Mouse (Mus musculus): ENCODE results near the gene Traf3ip1.
"Not testable (repeated sequence)": the region's sequence is repeated elsewhere in the genome, so short reads cannot be mapped to it uniquely, and the experiment has no call there.

Gene Traf3ip1

GRCm38 (mm10) chr1:91466186-91466585, 28.3 kb upstream of the Traf3ip1 start:
- no peak for DNase-seq

- no peak for DNase-seq
Observed at GRCm38 (mm10) chr1:91469888-91470419, 24.5 kb upstream of the Traf3ip1 start.

DNA sequence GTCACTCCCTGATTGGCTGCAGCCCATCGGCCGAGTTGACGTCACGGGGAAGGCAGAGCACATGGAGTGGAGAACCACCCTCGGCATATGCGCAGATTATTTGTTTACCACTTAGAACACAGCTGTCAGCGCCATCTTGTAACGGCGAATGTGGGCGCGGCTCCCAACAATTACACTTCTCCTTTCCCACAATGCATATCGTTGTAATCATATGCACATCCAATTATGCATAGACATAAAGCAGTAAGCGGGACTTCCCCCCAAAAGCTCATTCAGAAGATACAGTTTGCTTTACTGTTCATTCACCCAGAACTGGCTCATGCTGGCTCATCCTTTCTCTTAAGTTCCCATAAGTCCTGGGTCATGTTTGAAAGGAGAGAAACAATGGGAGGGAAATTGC, 16.3 kb upstream of the Traf3ip1 start:
- not testable (repeated sequence) for DNase-seq

DNA sequence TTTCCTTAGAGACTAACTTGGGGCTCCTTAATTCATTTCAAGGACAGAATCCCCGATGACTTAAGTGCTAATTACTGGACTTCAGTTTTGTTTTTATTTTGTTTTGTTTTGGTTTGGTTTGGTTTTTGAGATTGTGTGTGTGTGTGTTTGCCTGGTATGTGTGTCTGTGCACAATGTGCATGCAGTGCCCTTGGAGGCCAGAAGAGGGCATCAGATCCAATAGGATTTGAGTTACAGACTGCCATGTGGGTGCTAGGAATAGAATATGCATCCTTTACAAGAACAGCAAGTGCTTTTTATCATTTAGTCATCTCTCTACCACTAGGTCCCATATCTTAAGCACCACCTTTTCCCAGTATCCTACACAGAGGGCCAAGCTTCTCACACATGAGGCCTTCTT, 15.5 kb upstream of the Traf3ip1 start:
- no peak for DNase-seq

DNA sequence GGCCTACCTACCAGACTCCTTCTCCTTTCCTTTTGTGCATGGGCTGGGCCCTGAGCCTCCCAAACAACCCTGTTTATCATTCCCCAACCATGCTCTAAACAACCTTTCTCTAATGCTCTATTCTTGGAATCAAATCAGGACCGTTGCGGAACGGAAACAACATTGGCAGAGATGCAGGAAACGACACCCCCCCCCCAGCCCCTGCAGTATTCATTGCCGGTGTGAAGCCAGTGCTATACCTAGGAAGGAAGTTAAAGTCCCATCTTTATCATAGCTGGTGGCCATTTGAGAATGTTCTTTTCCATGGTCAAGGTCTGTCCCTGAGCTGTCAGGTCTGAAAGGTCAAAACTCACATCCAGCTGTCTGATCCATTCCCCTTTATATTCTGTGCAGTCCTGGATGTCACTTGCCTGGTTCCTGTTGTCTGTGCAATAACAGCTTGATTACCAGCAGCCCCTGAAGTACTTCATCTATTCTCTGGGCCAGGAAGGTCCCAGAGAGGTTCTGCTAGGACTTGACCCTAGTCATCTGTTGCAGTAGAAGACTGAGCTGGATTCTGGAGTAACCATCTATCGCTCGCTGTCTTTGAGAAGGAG, 11.7 kb upstream of the Traf3ip1 start:
- DNase-seq: no peak

DNA sequence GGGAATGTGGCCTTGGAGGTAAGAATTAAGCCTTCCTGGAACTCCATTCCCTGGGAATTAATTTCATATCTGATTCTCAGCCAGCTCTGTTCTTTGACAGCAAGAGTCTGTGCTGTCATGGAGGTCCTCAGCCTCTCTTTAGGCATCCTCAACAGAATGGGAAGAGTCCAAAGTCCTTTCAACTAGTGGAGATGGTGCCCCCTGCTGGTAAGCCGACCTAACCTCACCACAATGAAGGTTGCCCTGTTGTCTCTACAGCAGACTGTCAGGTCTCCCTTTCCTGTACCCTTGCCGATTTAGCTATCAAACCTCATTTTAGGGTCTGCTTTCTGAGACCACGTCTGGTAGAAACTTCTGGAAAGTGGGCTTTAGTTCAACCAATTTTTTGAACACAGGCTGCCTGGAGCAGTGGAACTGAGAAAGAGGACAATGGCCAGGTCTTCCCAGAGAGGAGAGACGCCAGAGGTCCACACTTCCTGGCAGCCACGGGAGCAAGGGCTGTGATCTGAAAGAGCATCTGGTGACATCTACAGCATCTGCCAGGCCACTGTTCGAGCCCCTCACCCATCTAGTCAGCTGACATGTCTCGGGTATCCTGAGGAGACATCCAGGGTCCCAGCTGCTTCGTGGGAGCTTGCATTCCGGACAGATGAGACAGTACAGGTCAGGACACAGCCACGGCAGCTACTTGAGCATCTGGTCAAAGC, 11.0 kb upstream of the Traf3ip1 start:
- peak; percentile 37 to 46 for DNase-seq

GRCm38 (mm10) chr1:91484011-91484346, 10.5 kb upstream of the Traf3ip1 start:
- DNase-seq: no peak

- DNase-seq: no peak
Observed at GRCm38 (mm10) chr1:91485422-91485821, 9.0 kb upstream of the Traf3ip1 start.

- no peak for DNase-seq
Observed at GRCm38 (mm10) chr1:91486165-91486564, 8.3 kb upstream of the Traf3ip1 start.

- DNase-seq: no peak
Observed at GRCm38 (mm10) chr1:91490322-91490721, 4.1 kb upstream of the Traf3ip1 start.

- DNase-seq: no peak
Observed at GRCm38 (mm10) chr1:91492740-91493139, 1.7 kb upstream of the Traf3ip1 start.

DNA sequence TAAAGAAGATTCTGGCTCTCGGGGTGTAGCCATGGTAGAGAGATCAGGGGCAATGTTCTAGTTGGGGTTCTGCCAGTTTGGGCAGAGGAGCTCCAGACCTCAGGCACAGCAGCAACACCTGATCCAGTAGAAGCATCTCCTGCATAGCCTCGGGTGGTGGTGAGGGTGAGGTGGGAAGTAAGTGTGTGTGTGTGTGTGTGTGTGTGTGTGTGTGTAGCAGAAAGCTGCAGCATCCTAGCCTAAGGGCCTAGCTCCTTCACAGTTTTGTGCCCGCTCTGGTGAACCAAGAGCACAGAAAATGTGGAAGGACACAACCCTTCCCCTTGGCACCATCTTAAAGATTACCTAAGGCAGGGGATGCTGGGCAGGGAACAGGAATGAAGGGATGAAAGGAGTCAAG, 509 bp upstream of the Traf3ip1 start:
- no peak for DNase-seq

DNA sequence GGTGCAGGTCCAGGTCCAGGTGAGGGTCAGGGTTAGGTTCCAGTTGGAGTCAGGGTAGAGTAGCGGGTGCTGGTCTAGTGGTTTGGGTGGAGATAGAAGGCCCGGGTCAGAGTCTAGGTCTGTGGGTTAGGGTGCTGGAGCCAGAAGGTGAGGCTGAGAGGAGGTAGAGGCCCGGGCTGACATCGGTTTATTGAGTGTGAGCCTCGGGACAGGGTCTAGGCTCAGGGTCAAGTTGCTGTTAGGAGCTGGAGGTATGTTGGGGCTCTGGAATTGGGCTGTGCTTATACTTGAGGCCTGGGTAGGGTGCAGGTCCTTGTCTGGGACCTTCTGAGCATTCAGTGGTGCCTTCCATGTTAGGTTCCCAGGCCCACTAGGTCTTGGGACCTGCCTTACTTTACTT, 874 bp downstream of the Traf3ip1 start:
- no peak for DNase-seq

GRCm38 (mm10) chr1:91498579-91498978, 4.1 kb downstream of the Traf3ip1 start:
- no peak for DNase-seq

DNA sequence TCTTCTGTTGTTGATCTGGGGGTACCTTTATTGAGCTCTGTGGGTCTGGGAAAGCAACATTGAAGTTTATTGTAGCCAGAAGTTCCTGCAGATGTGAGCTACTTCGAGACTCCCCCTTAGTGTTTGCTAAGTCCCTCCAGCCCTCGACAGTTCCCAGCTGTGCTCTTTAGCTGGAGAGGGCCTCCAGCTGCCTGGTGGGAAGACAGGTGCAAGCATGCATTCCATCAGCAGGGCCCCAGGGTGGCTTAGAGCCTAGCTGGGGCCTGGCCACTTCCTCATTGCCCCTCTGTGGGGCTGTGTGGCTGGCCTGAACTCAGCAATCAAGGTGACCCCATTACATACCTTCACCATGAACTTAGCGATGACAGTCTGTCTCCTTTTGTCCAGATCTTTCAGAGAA, 10.2 kb downstream of the Traf3ip1 start:
- DNase-seq: no peak

GRCm38 (mm10) chr1:91514916-91515315, 20.5 kb downstream of the Traf3ip1 start:
- DNase-seq: no peak

GRCm38 (mm10) chr1:91515642-91516041, 21.2 kb downstream of the Traf3ip1 start:
- DNase-seq: no peak

- peak in 1 of 2 experiments; percentile 21 for DNase-seq
Observed at GRCm38 (mm10) chr1:91523759-91524158, 29.3 kb downstream of the Traf3ip1 start.

DNA sequence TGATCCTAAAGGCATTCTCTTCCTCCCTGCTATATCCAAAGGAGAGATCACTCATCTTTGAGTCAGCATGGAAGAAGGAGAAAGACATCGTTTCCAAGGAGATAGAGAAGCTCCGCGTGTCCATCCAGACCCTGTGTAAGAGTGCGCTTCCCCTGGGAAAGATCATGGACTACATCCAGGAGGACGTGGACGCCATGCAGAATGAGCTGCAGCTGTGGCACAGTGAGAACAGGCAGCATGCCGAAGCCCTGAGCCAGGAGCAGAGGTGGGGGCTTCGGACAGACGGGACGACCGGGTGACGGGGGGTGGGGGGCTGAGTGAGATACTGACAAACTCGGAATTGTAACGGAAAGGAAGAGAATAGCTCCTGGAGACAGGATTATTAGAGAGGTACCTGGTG, 31.4 kb downstream of the Traf3ip1 start:
- no peak for DNase-seq

GRCm38 (mm10) chr1:91530166-91530565, 35.7 kb downstream of the Traf3ip1 start:
- DNase-seq: no peak

DNA sequence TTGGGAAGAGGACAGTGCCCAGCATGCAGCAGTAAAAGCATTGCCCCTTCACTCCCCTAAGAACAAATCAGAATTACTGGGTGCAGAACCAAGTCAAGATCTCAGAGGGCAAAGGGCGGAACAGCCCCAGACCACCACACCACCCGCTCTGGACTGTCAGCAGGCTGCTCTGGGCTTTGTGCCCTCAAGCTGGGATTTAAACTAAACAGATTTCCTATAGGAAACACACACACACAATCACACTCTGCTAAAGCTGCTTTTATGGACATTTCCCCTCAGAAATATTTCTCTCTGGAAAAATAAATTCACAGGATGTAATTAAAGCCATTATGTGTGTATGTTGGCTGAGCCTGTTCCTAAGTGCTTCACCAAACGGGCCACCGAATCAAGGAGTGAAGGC, 37.8 kb downstream of the Traf3ip1 start:
- no peak for DNase-seq

DNA sequence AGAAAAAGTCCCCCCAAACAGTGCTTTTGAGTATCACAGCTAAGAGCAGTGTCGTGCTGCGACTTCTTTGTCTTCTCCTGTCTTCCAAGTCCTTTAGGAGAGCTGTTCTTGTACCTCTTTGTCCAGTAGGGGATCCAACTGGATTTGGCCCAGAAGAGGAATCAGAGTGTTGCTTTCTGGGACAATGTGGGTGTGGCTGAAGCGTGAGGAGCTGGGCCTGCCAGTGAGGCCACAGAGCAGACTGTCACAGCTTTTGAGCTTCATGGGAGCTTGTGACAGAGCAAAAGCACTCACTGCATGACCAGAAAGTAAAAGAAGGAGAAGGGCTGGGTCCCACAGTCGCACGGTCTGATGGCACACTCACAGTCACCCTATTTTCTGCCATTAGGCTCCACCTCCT, 38.4 kb downstream of the Traf3ip1 start:
- no peak for DNase-seq

GRCm38 (mm10) chr1:91533483-91533882, 39.0 kb downstream of the Traf3ip1 start:
- no peak for DNase-seq

DNA sequence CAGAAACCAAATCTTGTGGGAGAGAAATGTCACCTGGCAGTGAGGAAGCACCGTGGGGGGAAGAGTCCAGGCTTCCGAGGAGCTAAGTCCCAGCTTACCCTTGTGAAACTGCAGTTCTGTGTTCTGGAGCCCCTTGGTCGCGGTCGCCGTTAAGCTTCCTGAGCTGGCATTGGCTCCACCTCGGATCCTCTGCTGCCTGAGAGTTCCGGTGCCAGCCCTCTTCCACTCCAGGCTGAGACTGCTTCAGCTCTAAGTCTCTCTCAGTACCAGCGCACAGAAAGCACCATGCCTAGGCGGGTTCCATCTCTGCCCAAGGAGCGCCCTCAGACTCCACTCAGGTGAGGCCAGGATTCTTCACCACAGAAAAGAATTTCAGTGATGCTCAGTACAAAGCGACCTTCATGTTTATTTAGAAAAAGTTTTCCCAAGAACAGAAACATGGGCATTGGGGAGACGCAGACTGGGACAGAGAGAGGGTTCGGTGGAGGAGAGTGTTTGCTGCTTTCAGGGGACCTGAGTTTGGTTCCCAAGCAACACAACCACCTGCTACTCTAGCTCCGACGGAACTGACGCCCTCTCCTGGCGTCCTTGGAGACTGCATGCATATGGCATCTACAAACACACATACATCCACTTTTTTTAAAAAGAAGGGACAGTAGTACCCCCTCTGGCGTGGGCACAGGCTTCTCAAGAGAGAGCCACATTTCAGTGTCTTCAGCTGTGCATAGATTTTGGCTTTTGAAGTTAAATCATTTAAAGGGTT, 39.7 kb downstream of the Traf3ip1 start:
- no peak for DNase-seq

Measured in thymus, adult 18-20 months (tissue).